Mouse (Mus musculus) hindbrain, embryonic 14.5 days (tissue): ENCODE measurements at regions not wholly inside any gene's neighbourhood (a gene's known extent, or its start where the extent isn't known, plus 50 kb on each side); places are given as distances from the start of the nearest gene placed in this dataset.

ENCODE experiments used
- ATAC-seq: fragments of 200-750 bp; cut with Nextera tagmentation; 2 replicates; pipeline ENCODE4 v1.8.0; 2017; ENCODE audit warnings: moderate number of reproducible peaks, mild to moderate bottlenecking, moderate TSS enrichment, moderate library complexity; ENCODE audit not compliant: low FRiP score
- DNase-seq: peaks from one replicate; pipeline ENCODE4 v3.0.0-alpha.2; 2015; ENCODE audit warnings: low spot score
- H3K27ac ChIP-seq: fragments of 300-500 bp; sonication (generic); 2 replicates; pipeline ENCODE4 v1.5.1; 2014; ENCODE audit warnings: mild to moderate bottlenecking, moderate library complexity
- H3K27me3 ChIP-seq: fragments of 300-500 bp; sonication (generic); 2 replicates; pipeline ENCODE4 v1.6.1; 2014; ENCODE audit warnings: mild to moderate bottlenecking, low read length, mixed read lengths; ENCODE audit not compliant: control insufficient read depth, insufficient read depth
- H3K36me3 ChIP-seq: fragments of 300-500 bp; sonication (generic); replicated peaks from 2 replicates; pipeline ENCODE4 v1.6.1; 2014; ENCODE audit not compliant: control insufficient read depth, insufficient read depth
- H3K4me1 ChIP-seq: fragments of 300-500 bp; sonication (generic); replicated peaks from 2 replicates; pipeline ENCODE4 v1.6.1; 2014; ENCODE audit warnings: antibody characterized with exemption, low read length, mixed read lengths; ENCODE audit not compliant: control insufficient read depth, insufficient read depth
- H3K4me2 ChIP-seq: fragments of 300-500 bp; sonication (generic); replicated peaks from 2 replicates; pipeline ENCODE4 v1.6.1; 2014; ENCODE audit warnings: mild to moderate bottlenecking, moderate library complexity
- H3K4me3 ChIP-seq: fragments of 300-500 bp; sonication (generic); replicated peaks from 2 replicates; pipeline ENCODE4 v1.5.1; 2014; ENCODE audit warnings: mild to moderate bottlenecking, low read length
- H3K9ac ChIP-seq: fragments of 300-500 bp; sonication (generic); 2 replicates; pipeline ENCODE4 v1.6.1; 2014
- H3K9me3 ChIP-seq: fragments of 300-500 bp; sonication (generic); 2 replicates; pipeline ENCODE4 v1.6.1; 2016; ENCODE audit warnings: low read length; ENCODE audit not compliant: control insufficient read depth
- WGBS: fragments of 180-500 bp; shearing (Covaris S2); extraction: QIAGEN DNeasy Blood & Tissue Kit; methylation state at CpG from one replicate; pipeline ENCODE4 v1.1.7; 2014; 5-methylcytosine and 5-hydroxymethylcytosine counted together

- Histone ChIP-seq H3K4me1 (peaks cover 14% of the 10 kb centered on the region), H3K4me3 (no peak overlapping the region), H3K9me3 (no peaks in the 10 kb centered on the region), H3K4me2 (no peak overlapping the region), H3K27me3 (no peaks in the 10 kb centered on the region), H3K36me3 (no peaks in the 10 kb centered on the region), H3K27ac (no peak overlapping the region), H3K9ac (no peak overlapping the region)
- 91% methylated on average over 4 of the region's 4 CpGs for WGBS
- no peak for DNase-seq
- no peak for ATAC-seq
Observed at GRCm38 (mm10) chr8:10758151-10758550, 250.1 kb downstream of the Irs2 start.

- H3K4me2 ChIP-seq, result no peak overlapping the region
- H3K4me3 ChIP-seq, result no peak overlapping the region
- ATAC-seq, result no peak; the same call in 1 of the 2 replicates
- H3K9ac ChIP-seq, result no peak overlapping the region
- no peak overlapping the region for H3K27ac ChIP-seq
- no peaks in the 10 kb centered on the region for H3K27me3 ChIP-seq
- WGBS, result 68% methylated on average over 4 of the region's 4 CpGs
- no peaks in the 10 kb centered on the region for H3K36me3 ChIP-seq
- DNase-seq, result no peak
- H3K9me3 ChIP-seq, result no peaks in the 10 kb centered on the region
- peaks cover 1% of the 10 kb centered on the region for H3K4me1 ChIP-seq
Observed at GRCm38 (mm10) chr8:10754986-10755308, 253.3 kb downstream of the Irs2 start.

GRCm38 (mm10) chr8:10754232-10754985 is 253.8 kb downstream of the Irs2 start:
- DNase-seq (no peak), ATAC-seq (peak; percentile 57; the same call in 1 of the 2 replicates)
- H3K9ac ChIP-seq, result no peak overlapping the region
- WGBS, result 49% methylated on average over 13 of the region's 13 CpGs
- no peak overlapping the region for H3K4me3 ChIP-seq
- H3K9me3 ChIP-seq, result no peaks in the 10 kb centered on the region
- no peaks in the 10 kb centered on the region for H3K27me3 ChIP-seq
- no peak overlapping the region for H3K4me2 ChIP-seq
- no peak overlapping the region for H3K27ac ChIP-seq
- no peaks in the 10 kb centered on the region for H3K36me3 ChIP-seq
- no peaks in the 10 kb centered on the region; the same call in 1 of the 2 replicates for H3K4me1 ChIP-seq

- ATAC-seq (no peak), DNase-seq (no peak)
- no peak overlapping the region for H3K9ac ChIP-seq
- H3K36me3 ChIP-seq, result no peaks in the 10 kb centered on the region
- no peaks in the 10 kb centered on the region for H3K27me3 ChIP-seq
- H3K9me3 ChIP-seq, result no peaks in the 10 kb centered on the region
- no peak overlapping the region for H3K4me2 ChIP-seq
- H3K4me3 ChIP-seq, result no peak overlapping the region
- 63% methylated on average over 6 of the region's 6 CpGs for WGBS
- H3K4me1 ChIP-seq, result no peaks in the 10 kb centered on the region; the same call in 1 of the 2 replicates
- H3K27ac ChIP-seq, result no peak overlapping the region
Observed at GRCm38 (mm10) chr8:10753056-10753455, 255.2 kb downstream of the Irs2 start.

GRCm38 (mm10) chr8:10747150-10747549 is 261.1 kb downstream of the Irs2 start:
- no peaks in the 10 kb centered on the region for H3K36me3 ChIP-seq
- H3K4me3 ChIP-seq, result no peak overlapping the region
- H3K9me3 ChIP-seq, result no peaks in the 10 kb centered on the region
- DNase-seq (no peak), ATAC-seq (no peak)
- WGBS, result 64% methylated on average over 2 of the region's 2 CpGs
- no peaks in the 10 kb centered on the region for H3K4me1 ChIP-seq
- H3K9ac ChIP-seq, result no peak overlapping the region
- no peaks in the 10 kb centered on the region for H3K27me3 ChIP-seq
- H3K4me2 ChIP-seq, result no peak overlapping the region
- H3K27ac ChIP-seq, result no peak overlapping the region

- no peak overlapping the region for H3K27ac ChIP-seq
- H3K27me3 ChIP-seq, result no peaks in the 10 kb centered on the region
- no peak overlapping the region for H3K4me3 ChIP-seq
- H3K4me1 ChIP-seq, result peaks cover 6% of the 10 kb centered on the region; the same call in 1 of the 2 replicates
- 53% methylated on average over 6 of the region's 6 CpGs for WGBS
- no peaks in the 10 kb centered on the region for H3K36me3 ChIP-seq
- DNase-seq (no peak), ATAC-seq (no peak)
- no peak overlapping the region for H3K4me2 ChIP-seq
- no peak overlapping the region for H3K9ac ChIP-seq
- no peaks in the 10 kb centered on the region for H3K9me3 ChIP-seq
Observed at GRCm38 (mm10) chr8:10743241-10743640, 265.0 kb downstream of the Irs2 start.

- Histone ChIP-seq H3K4me3 (no peak overlapping the region), H3K27me3 (no peaks in the 10 kb centered on the region), H3K4me1 (peaks cover 7% of the 10 kb centered on the region; the same call in 1 of the 2 replicates), H3K27ac (no peak overlapping the region), H3K4me2 (no peak overlapping the region), H3K9me3 (no peaks in the 10 kb centered on the region), H3K9ac (no peak overlapping the region), H3K36me3 (no peaks in the 10 kb centered on the region)
- WGBS, result 98% methylated on average over 3 of the region's 3 CpGs
- no peak for ATAC-seq
- no peak for DNase-seq
Observed at GRCm38 (mm10) chr8:10740837-10741236, 267.4 kb downstream of the Irs2 start.

- no peak overlapping the region for H3K4me3 ChIP-seq
- H3K27me3 ChIP-seq, result no peaks in the 10 kb centered on the region
- peak overlapping the region; percentile 7 for H3K27ac ChIP-seq
- H3K9me3 ChIP-seq, result no peaks in the 10 kb centered on the region
- no peak overlapping the region for H3K9ac ChIP-seq
- ATAC-seq (0 out of 2 replicates have a peak, but pooled peaks have one; percentile 49), DNase-seq (no peak)
- H3K4me2 ChIP-seq, result no peak overlapping the region
- WGBS, result 21% methylated on average over 11 of the region's 11 CpGs
- peaks cover 7% of the 10 kb centered on the region; the same call in 1 of the 2 replicates for H3K4me1 ChIP-seq
- H3K36me3 ChIP-seq, result no peaks in the 10 kb centered on the region
Observed at GRCm38 (mm10) chr8:10738486-10739081, 269.7 kb downstream of the Irs2 start.

GRCm38 (mm10) chr8:10734746-10735145 is 273.5 kb downstream of the Irs2 start:
- ATAC-seq, result no peak
- no peak for DNase-seq
- Histone ChIP-seq H3K9me3 (0 out of 2 replicates have a peak, but pooled peaks cover 7% of the 10 kb centered on the region), H3K4me2 (no peak overlapping the region), H3K27ac (no peak overlapping the region), H3K4me3 (no peak overlapping the region), H3K36me3 (no peaks in the 10 kb centered on the region), H3K27me3 (no peaks in the 10 kb centered on the region), H3K4me1 (peaks cover 7% of the 10 kb centered on the region; the same call in 1 of the 2 replicates), H3K9ac (no peak overlapping the region)
- 69% methylated on average over 4 of the region's 4 CpGs for WGBS
